Mouse (Mus musculus): ENCODE measurements around the gene Mphosph9. TPM values are rescaled to one million over a fixed set of nuclear protein-coding genes. Genes with fewer than 3 reads are reported as not detected.

Gene Mphosph9
- total and polyA plus RNA-seq, 3 experiments: 10.4 to 60.8 (median 10.9) TPM

- peaks cover 0 to 11% of the 10 kb centered on the region in 2 experiments; a peak in 3 of 4 replicates for H3K4me1 ChIP-seq (ENCODE audit: control insufficient read depth in 1 of 2, insufficient read depth in 2 of 2, low read length in 2 of 2)
- TF ChIP-seq MXI1 (IDR thresholded peaks at IDR 0.05; ENCODE audit: low read depth, low read length) (no peak), MAFK (IDR thresholded peaks at IDR 0.05; ENCODE audit: borderline replicate concordance, low read depth, low read length) (no peak), BHLHE40 (IDR thresholded peaks at IDR 0.05; ENCODE audit: borderline replicate concordance, low read depth, low read length) (no peak), E2F4 (IDR thresholded peaks at IDR 0.05; ENCODE audit: borderline replicate concordance, low read depth, low read length) (no peak), MYC (IDR thresholded peaks at IDR 0.05; ENCODE audit: low read depth, low read length) (no peak), RCOR1 (IDR thresholded peaks at IDR 0.05; ENCODE audit: low read depth, low read length) (no peak), EP300 (IDR thresholded peaks at IDR 0.05; ENCODE audit: low read depth in 1 of 2, low read length in 2 of 2) (no peak), POLR2AphosphoS5 (IDR thresholded peaks at IDR 0.05; ENCODE audit: borderline replicate concordance, low read depth, low read length) (no peak), KAT2A (conservative IDR thresholded peaks at IDR 0.05; ENCODE audit: low read depth, low read length) (no peak), NRF1 (IDR thresholded peaks at IDR 0.05; ENCODE audit: insufficient read depth, low read depth, low read length, poor library complexity, severe bottlenecking) (no peak), ETS1 (IDR thresholded peaks at IDR 0.05; ENCODE audit: low read depth, low read length) (no peak), TAL1 (IDR thresholded peaks at IDR 0.05; ENCODE audit: low read length) (no peak), UBTF (IDR thresholded peaks at IDR 0.05; ENCODE audit: borderline replicate concordance, insufficient read depth, low read depth, low read length) (no peak), RAD21 (IDR thresholded peaks at IDR 0.05; ENCODE audit: low read depth, low read length) (no peak), ZMIZ1 (IDR thresholded peaks at IDR 0.05; ENCODE audit: low read depth, low read length) (no peak), ZC3H11A (IDR thresholded peaks at IDR 0.05; ENCODE audit: low read depth, low read length) (no peak), MAZ (IDR thresholded peaks at IDR 0.05; ENCODE audit: low read depth, low read length) (no peak), POLR2A (IDR thresholded peaks at IDR 0.05; ENCODE audit: control insufficient read depth in 1 of 2, insufficient read depth in 1 of 2, low read depth in 1 of 2, low read length in 2 of 2, poor library complexity in 1 of 2) (no peak), HCFC1 (IDR thresholded peaks at IDR 0.05; ENCODE audit: low read depth, low read length) (no peak)
Observed at GRCm38 (mm10) chr5:124349196-124349595, 21.4 kb upstream of the Mphosph9 start.

DNA sequence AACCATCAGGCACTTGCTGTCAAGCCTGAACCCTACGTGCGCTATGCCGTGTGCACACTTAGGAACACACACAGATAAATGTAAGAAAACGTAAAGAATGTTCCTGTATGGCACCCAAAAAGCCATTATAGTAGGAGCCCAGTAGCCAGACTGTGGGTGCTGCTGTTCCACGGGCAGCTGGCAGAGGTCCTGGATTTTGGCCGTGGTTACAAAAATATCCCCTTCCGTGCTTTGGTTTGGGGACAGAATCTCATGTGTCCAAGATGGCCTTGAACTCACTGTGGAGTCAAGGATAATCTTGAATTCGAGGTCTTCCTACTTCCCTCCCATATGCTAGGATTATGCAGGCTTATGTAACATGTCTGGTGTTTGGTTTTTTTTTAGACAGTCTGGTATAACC lies 15.1 kb upstream of the Mphosph9 start:
- no peak for TF ChIP-seq USF1 (IDR thresholded peaks at IDR 0.05; ENCODE audit: low read depth, low read length)
- no peak for TF ChIP-seq MAZ (IDR thresholded peaks at IDR 0.05; ENCODE audit: low read depth, low read length)
- TF ChIP-seq TBP (IDR thresholded peaks at IDR 0.05; ENCODE audit: low read depth, low read length): no peak
- no peak overlapping the region for H3K27ac ChIP-seq (ENCODE audit: control insufficient read depth, low read depth, low read length)
- H3K4me1 ChIP-seq (ENCODE audit: control insufficient read depth in 1 of 2, insufficient read depth in 2 of 2, low read length in 2 of 2): no peaks in the 10 kb centered on the region
- no peak for DNase-seq (ENCODE audit: low read depth, low spot score)
- no peaks in the 10 kb centered on the region for H3K9me3 ChIP-seq (replicated peaks; ENCODE audit: insufficient read depth, low read length)
- peaks cover 0 to under 1% of the 10 kb centered on the region in 2 experiments; a peak in 1 of 4 replicates for H3K36me3 ChIP-seq (ENCODE audit: control insufficient read depth in 1 of 2, insufficient read depth in 2 of 2, low read length in 2 of 2)
- H3K4me3 ChIP-seq (ENCODE audit: control insufficient read depth in 1 of 2, insufficient read depth in 1 of 2, low read depth in 2 of 2, low read length in 2 of 2): no peak overlapping the region
- H3K27me3 ChIP-seq (ENCODE audit: control insufficient read depth in 1 of 2, insufficient read depth in 2 of 2, low read length in 2 of 2): no peaks in the 10 kb centered on the region
- H3K79me2 ChIP-seq (ENCODE audit: control insufficient read depth, insufficient read depth, low read length, poor library complexity): no peaks in the 10 kb centered on the region
- no peak overlapping the region for H3K9ac ChIP-seq (ENCODE audit: control insufficient read depth, low read depth, low read length, poor library complexity, severe bottlenecking)

More at GRCm38 (mm10) chr5:124349196-124349595, 21.4 kb upstream of the Mphosph9 start:
- no peak overlapping the region for H3K9ac ChIP-seq (ENCODE audit: control insufficient read depth, low read depth, low read length, poor library complexity, severe bottlenecking)
- H3K36me3 ChIP-seq (ENCODE audit: control insufficient read depth in 1 of 2, insufficient read depth in 2 of 2, low read length in 2 of 2): peaks cover 7 to 10% of the 10 kb centered on the region in 2 experiments
- no peak overlapping the region for H3K27ac ChIP-seq (ENCODE audit: control insufficient read depth, low read depth, low read length)
- peaks cover 41% of the 10 kb centered on the region for H3K79me2 ChIP-seq (ENCODE audit: control insufficient read depth, insufficient read depth, low read length, poor library complexity)
- no peaks in the 10 kb centered on the region for H3K9me3 ChIP-seq (replicated peaks; ENCODE audit: insufficient read depth, low read length)
- no peaks in the 10 kb centered on the region for H3K27me3 ChIP-seq (ENCODE audit: control insufficient read depth in 1 of 2, insufficient read depth in 2 of 2, low read length in 2 of 2)
- no peak for DNase-seq (ENCODE audit: low read depth, low spot score)
- H3K4me3 ChIP-seq (ENCODE audit: control insufficient read depth in 1 of 2, insufficient read depth in 1 of 2, low read depth in 2 of 2, low read length in 2 of 2): no peak overlapping the region

Measured in MEL (cell line).